Mouse (Mus musculus): ENCODE measurements around the gene Mtcp1.
A peak's percentile ranks its signal among the peaks of the same experiment; 100 is the strongest.

Mtcp1 gene

DNA sequence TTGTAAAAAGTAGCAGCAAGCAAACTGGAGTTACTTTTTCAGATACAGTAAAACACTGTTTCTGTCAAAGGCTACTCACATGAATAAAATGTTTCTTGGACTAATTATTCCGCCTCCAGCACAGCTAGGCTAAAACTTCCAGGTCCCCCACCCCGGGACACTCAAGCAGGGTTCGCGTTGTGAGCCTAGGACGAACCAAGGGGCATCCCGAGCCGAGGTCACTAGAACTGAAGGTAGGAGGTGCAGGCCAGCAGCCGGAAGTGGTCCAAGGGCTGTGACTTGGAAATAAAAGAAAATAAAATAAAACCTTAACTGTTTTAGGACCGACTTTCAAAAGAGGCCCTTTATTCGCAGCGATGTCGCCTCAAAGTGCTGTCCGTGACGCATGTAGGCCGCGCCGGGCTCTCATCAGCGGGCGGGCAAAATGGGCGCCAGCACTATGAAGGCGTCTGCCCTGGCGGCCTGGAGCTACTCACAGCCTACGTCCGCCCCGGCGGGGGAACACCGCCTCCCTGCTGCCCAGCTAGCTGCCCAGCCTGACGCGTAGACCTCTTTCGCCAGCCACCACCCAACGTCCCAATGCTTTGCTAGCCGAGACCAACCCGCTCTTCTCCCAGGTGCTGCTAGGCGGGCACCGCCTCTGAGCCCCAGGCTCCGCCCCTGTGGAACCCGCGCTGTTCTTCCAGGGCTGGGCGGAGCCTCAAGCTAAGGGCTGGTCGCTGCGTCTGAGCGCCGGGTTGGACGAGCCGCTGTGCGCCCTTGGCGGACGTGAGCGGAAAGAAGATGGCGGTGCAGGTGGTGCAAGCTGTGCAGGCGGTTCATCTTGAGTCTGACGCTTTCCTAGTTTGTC is at the start of gene Mtcp1, which contains the start of the genes Cmc4 and Brcc3:
Gene Mtcp1 (minus strand): TSS at position 653 of the 850 bp plus-strand sequence.
Gene Cmc4 (minus strand): TSS at position 649 of the 850 bp plus-strand sequence.
Gene Brcc3 (plus strand): TSS at position 693 of the 850 bp plus-strand sequence.
- peak; percentile 90 to 95 for DNase-seq

GRCm38 (mm10) chrX:75454597-75454996 is 38.2 kb upstream of the Mtcp1 start:
- no peak for DNase-seq

- no peak for DNase-seq
Observed at GRCm38 (mm10) chrX:75409711-75410110, 6.7 kb downstream of the Mtcp1 start.

- no peak for DNase-seq
Observed at GRCm38 (mm10) chrX:75403350-75403749, 13.0 kb downstream of the Mtcp1 start.

- DNase-seq: no peak
Observed at GRCm38 (mm10) chrX:75402668-75403067, 13.7 kb downstream of the Mtcp1 start.

- DNase-seq: no peak
Observed at GRCm38 (mm10) chrX:75399471-75399870, 16.9 kb downstream of the Mtcp1 start.

DNA sequence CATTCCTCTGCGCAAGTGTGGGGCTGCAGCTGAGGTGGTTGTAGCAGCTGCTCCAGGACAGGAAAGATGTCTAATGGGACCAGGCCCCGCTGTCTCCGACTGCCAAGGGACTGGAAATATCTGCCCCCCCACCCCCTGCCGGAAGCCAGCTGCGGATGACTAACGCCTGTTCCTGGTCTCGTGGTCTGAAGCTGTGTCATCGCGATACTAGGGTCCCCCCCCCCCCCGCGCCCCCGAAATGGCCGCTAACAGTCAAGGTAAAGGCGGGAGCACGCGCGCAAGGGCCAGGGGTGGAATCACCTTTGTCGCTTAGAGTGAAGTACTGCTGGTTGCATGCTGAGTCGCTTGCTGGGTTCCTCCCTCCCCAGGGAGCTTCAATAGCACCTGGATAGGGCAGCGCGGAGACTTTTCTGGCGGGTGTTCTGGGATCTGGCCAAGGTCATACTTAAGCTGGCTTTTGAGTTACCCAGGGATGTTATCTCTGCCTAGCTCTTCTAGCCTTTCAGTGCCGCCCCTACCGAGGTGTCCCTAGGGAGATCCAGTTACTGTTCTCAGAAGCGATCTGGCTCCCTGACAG is 34.1 kb downstream of the Mtcp1 start, which contains the start of the genes Fundc2 and F8:
Gene Fundc2 (plus strand): TSS at position 205 of the 577 bp plus-strand sequence.
Gene F8 (minus strand): TSS at position 421 of the 577 bp plus-strand sequence.
- peak; percentile 64 to 90 for DNase-seq

DNA sequence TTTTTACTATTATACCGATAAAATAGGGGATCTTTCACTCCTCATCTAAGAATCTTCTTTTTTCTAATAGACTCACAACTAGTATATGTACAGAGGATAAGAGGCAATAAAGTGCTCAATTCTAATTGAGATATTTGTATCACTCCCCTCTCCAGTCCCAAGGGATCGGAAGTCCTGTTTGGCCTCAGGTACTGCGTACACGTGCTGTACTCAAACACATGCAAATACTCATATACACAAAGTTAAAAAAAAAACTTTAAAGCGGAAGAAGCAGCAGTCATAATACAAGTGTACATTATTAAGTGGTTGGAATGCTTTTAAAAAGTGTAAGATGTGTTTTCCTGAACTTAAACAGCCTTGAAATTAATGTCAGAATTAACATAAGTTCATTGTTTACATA is 34.7 kb downstream of the Mtcp1 start:
- no peak for DNase-seq

DNA sequence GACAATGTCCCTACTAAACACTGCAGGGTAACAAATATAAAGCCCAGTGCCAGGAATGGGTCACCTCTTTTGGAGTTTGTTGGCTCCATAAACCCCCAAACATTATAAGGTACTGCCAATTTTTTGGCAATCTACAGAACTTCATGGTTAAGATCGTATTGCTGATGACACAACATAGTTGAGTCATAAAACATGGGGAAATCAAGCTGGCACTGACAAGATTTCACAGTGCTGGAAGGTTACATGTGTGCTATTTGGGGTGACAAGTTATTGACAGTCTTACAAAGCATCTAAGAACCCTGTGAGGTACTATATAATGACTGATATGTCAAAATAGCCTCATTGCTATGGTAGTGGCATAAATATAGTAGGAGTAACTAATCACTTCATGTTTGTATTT is 35.2 kb downstream of the Mtcp1 start:
- DNase-seq: no peak

- DNase-seq: no peak
Observed at GRCm38 (mm10) chrX:75376815-75377214, 39.6 kb downstream of the Mtcp1 start.

GRCm38 (mm10) chrX:75372666-75373425 is 43.5 kb downstream of the Mtcp1 start:
- no peak for DNase-seq

- no peak for DNase-seq
Observed at GRCm38 (mm10) chrX:75370197-75370596, 46.2 kb downstream of the Mtcp1 start.
